Mouse (Mus musculus): ENCODE data around the gene Orm1. TPM values are rescaled to one million over a fixed set of nuclear protein-coding genes. Genes with fewer than 3 reads are reported as not detected.
"Not testable (repeated sequence)": the region's sequence is repeated elsewhere in the genome, so short reads cannot be mapped to it uniquely, and the experiment has no call there.

The Orm1 gene
- polyA plus RNA-seq, 1 experiment from 2014 or later = not detected

GRCm38 (mm10) chr4:63319566-63319965, 24.8 kb upstream of the Orm1 start:
- H3K36me3 ChIP-seq (ENCODE audit: insufficient read depth, low read length) = peaks cover 18% of the 10 kb centered on the region; the same call in 1 of the 2 replicates

GRCm38 (mm10) chr4:63323275-63323815, 21.0 kb upstream of the Orm1 start:
- Histone ChIP-seq H3K27me3 (ENCODE audit: insufficient read depth, low read length) (no peaks in the 10 kb centered on the region), H3K9ac (ENCODE audit: low read depth, low read length) (no peak overlapping the region), H3K27ac (no peak overlapping the region), H3K4me3 (replicated peaks; ENCODE audit: low read depth, low read length) (no peak overlapping the region), H3K9me3 (replicated peaks; ENCODE audit: low read length) (no peaks in the 10 kb centered on the region), H3K4me2 (ENCODE audit: low read length) (no peak overlapping the region), H3K4me1 (replicated peaks; ENCODE audit: insufficient read depth, low read length) (no peaks in the 10 kb centered on the region), H3K36me3 (ENCODE audit: insufficient read depth, low read length) (peaks cover 21% of the 10 kb centered on the region; the same call in 1 of the 2 replicates)
- no peak for TF ChIP-seq CTCF (IDR thresholded peaks at IDR 0.05; ENCODE audit: low read depth)
- DNase-seq (ENCODE audit: low spot score) (no peak), ATAC-seq (replicated peaks; ENCODE audit: low FRiP score, low read depth) (peak; percentile 73)
- WGBS = 89% methylated on average over 8 of the region's 8 CpGs

More at GRCm38 (mm10) chr4:63319566-63319965, 24.8 kb upstream of the Orm1 start:
- TF ChIP-seq CTCF (IDR thresholded peaks at IDR 0.05; ENCODE audit: low read depth) = peak; percentile 79
- not testable (repeated sequence) for H3K9ac ChIP-seq (ENCODE audit: low read depth, low read length); H3K4me3 ChIP-seq (replicated peaks; ENCODE audit: low read depth, low read length); H3K27me3 ChIP-seq (ENCODE audit: insufficient read depth, low read length); H3K4me2 ChIP-seq (ENCODE audit: low read length); ATAC-seq (replicated peaks; ENCODE audit: low FRiP score, low read depth); H3K4me1 ChIP-seq (replicated peaks; ENCODE audit: insufficient read depth, low read length); H3K9me3 ChIP-seq (replicated peaks; ENCODE audit: low read length); H3K27ac ChIP-seq
- WGBS = 31% methylated on average over 3 of the region's 3 CpGs
- DNase-seq (ENCODE audit: low spot score) = peak; percentile 80

GRCm38 (mm10) chr4:63333403-63333802, 11.0 kb upstream of the Orm1 start:
- H3K4me2 ChIP-seq (ENCODE audit: low read length) = no peak overlapping the region
- WGBS = 96% methylated on average over 4 of the region's 4 CpGs
- H3K36me3 ChIP-seq (ENCODE audit: insufficient read depth, low read length) = peaks cover 7% of the 10 kb centered on the region; the same call in 1 of the 2 replicates
- no peak overlapping the region for H3K4me3 ChIP-seq (replicated peaks; ENCODE audit: low read depth, low read length)
- H3K4me1 ChIP-seq (replicated peaks; ENCODE audit: insufficient read depth, low read length) = no peaks in the 10 kb centered on the region
- H3K27me3 ChIP-seq (ENCODE audit: insufficient read depth, low read length) = no peaks in the 10 kb centered on the region
- no peak for TF ChIP-seq CTCF (IDR thresholded peaks at IDR 0.05; ENCODE audit: low read depth)
- DNase-seq (ENCODE audit: low spot score) (no peak), ATAC-seq (replicated peaks; ENCODE audit: low FRiP score, low read depth) (no peak)
- no peak overlapping the region for H3K27ac ChIP-seq
- no peak overlapping the region for H3K9ac ChIP-seq (ENCODE audit: low read depth, low read length)
- H3K9me3 ChIP-seq (replicated peaks; ENCODE audit: low read length) = no peaks in the 10 kb centered on the region

- no peaks in the 10 kb centered on the region for H3K9me3 ChIP-seq (replicated peaks; ENCODE audit: low read length)
- ATAC-seq (replicated peaks; ENCODE audit: low FRiP score, low read depth) (no peak), DNase-seq (ENCODE audit: low spot score) (no peak)
- no peaks in the 10 kb centered on the region for H3K27me3 ChIP-seq (ENCODE audit: insufficient read depth, low read length)
- H3K4me1 ChIP-seq (replicated peaks; ENCODE audit: insufficient read depth, low read length) = no peaks in the 10 kb centered on the region
- H3K36me3 ChIP-seq (ENCODE audit: insufficient read depth, low read length) = no peaks in the 10 kb centered on the region
- H3K4me3 ChIP-seq (replicated peaks; ENCODE audit: low read depth, low read length) = no peak overlapping the region
- H3K27ac ChIP-seq = no peak overlapping the region
- H3K9ac ChIP-seq (ENCODE audit: low read depth, low read length) = no peak overlapping the region
- WGBS = 65% methylated on average over 3 of the region's 3 CpGs
- H3K4me2 ChIP-seq (ENCODE audit: low read length) = no peak overlapping the region
- no peak for TF ChIP-seq CTCF (IDR thresholded peaks at IDR 0.05; ENCODE audit: low read depth)
Measured at GRCm38 (mm10) chr4:63338414-63339076, 5.8 kb upstream of the Orm1 start.

- no peaks in the 10 kb centered on the region for H3K9me3 ChIP-seq (replicated peaks; ENCODE audit: low read length)
- H3K4me3 ChIP-seq (replicated peaks; ENCODE audit: low read depth, low read length) = no peak overlapping the region
- no peak overlapping the region for H3K9ac ChIP-seq (ENCODE audit: low read depth, low read length)
- H3K4me1 ChIP-seq (replicated peaks; ENCODE audit: insufficient read depth, low read length) = no peaks in the 10 kb centered on the region
- ATAC-seq (replicated peaks; ENCODE audit: low FRiP score, low read depth) (no peak), DNase-seq (ENCODE audit: low spot score) (no peak)
- H3K36me3 ChIP-seq (ENCODE audit: insufficient read depth, low read length) = no peaks in the 10 kb centered on the region
- 54% methylated on average over 4 of the region's 4 CpGs for WGBS
- H3K27me3 ChIP-seq (ENCODE audit: insufficient read depth, low read length) = no peaks in the 10 kb centered on the region
- H3K4me2 ChIP-seq (ENCODE audit: low read length) = no peak overlapping the region
- no peak for TF ChIP-seq CTCF (IDR thresholded peaks at IDR 0.05; ENCODE audit: low read depth)
- no peak overlapping the region for H3K27ac ChIP-seq
Measured at GRCm38 (mm10) chr4:63342491-63342890, 1.9 kb upstream of the Orm1 start.

- no peaks in the 10 kb centered on the region for H3K4me1 ChIP-seq (replicated peaks; ENCODE audit: insufficient read depth, low read length)
- no peaks in the 10 kb centered on the region for H3K27me3 ChIP-seq (ENCODE audit: insufficient read depth, low read length)
- no peak overlapping the region for H3K4me2 ChIP-seq (ENCODE audit: low read length)
- 55% methylated on average over 3 of the region's 3 CpGs for WGBS
- no peak for DNase-seq (ENCODE audit: low spot score)
- H3K4me3 ChIP-seq (replicated peaks; ENCODE audit: low read depth, low read length) = no peak overlapping the region
- no peak overlapping the region for H3K9ac ChIP-seq (ENCODE audit: low read depth, low read length)
- no peaks in the 10 kb centered on the region for H3K9me3 ChIP-seq (replicated peaks; ENCODE audit: low read length)
- TF ChIP-seq CTCF (IDR thresholded peaks at IDR 0.05; ENCODE audit: low read depth) = no peak
- no peak for ATAC-seq (replicated peaks; ENCODE audit: low FRiP score, low read depth)
- H3K36me3 ChIP-seq (ENCODE audit: insufficient read depth, low read length) = no peaks in the 10 kb centered on the region
- H3K27ac ChIP-seq = no peak overlapping the region
Measured at GRCm38 (mm10) chr4:63343608-63344007, 752 bp upstream of the Orm1 start.
